In the genomic region with DNA sequence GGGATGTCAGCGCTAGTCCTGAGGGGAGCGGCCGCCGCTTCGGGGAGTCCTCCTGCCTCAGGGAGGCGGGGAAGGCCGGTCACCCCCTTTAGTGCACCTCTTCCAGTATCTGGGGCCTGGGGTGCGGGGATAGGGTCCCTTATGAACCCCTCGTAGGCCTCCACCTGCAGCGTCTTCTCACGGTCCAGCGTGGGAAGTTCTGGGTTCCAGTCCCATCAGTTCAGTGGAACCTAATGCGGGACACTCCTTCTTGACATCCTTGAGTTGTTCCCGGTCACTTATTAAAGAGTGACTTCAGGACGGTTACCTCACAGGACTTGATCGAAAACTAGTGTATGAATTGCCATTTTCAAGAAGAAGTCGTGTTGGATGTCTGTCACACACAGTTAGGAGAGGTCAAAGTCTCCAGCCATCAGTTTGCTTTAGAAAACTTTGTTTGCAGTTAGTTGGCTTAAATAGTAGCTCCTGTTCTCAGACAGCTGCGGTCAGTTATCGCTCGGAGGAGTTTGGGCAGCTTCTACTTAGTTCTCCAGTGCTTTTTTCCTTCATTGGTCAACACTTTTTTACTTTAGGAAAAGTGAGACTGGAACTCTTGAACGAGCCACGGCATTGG, we compare ENCODE assay signal across 8 mouse cellular contexts. TPM values are rescaled to one million over a fixed set of nuclear protein-coding genes. Genes with fewer than 3 reads are reported as not detected.
A peak's percentile ranks its signal among the peaks of the same experiment; 100 is the strongest.
DNase-seq lines count a peak whose midpoint lies in the region; ATAC-seq lines count a peak whose summit lies in the region.

No protein-coding gene starts in this region.

- peak overlapping the region; percentile 73 for H3K4me3 ChIP-seq in hindbrain, embryonic 13.5 days
- H3K4me3 ChIP-seq in liver, embryonic 12.5 days, result peak overlapping the region; percentile 75

- H3K4me2 ChIP-seq in hindbrain, embryonic 13.5 days, result peak overlapping the region; percentile 90
- peak overlapping the region; percentile 93 for H3K4me2 ChIP-seq in liver, embryonic 12.5 days

- 20% methylated on average over 22 of the region's 22 CpGs for WGBS in hindbrain, embryonic 13.5 days
- 18% methylated on average over 22 of the region's 22 CpGs for WGBS in liver, embryonic 12.5 days (ENCODE audit: insufficient replicate concordance)

- peaks cover 15% of the 10 kb centered on the region for H3K4me1 ChIP-seq in hindbrain, embryonic 13.5 days (replicated peaks)
- peaks cover 28% of the 10 kb centered on the region for H3K4me1 ChIP-seq in liver, embryonic 12.5 days

- intact Hi-C loops in heart, postnatal 14 days (cut with DNase I), result loop anchor here (5.0 kb wide), 1 partner anchor 90 kb away; the partner anchor contains the start of gene Bag3

- no peaks in the 10 kb centered on the region for H3K27me3 ChIP-seq in hindbrain, embryonic 13.5 days
- H3K27me3 ChIP-seq in liver, embryonic 12.5 days (replicated peaks), result no peaks in the 10 kb centered on the region

- peak overlapping the region; percentile 79 for H3K9ac ChIP-seq in hindbrain, embryonic 13.5 days
- H3K9ac ChIP-seq in liver, embryonic 12.5 days, result peak overlapping the region; percentile 78

- DNase-seq in heart, adult 18-20 months, result peak; percentile 10 to 38
- DNase-seq in heart, postnatal 14 days, result no peak
- DNase-seq in urinary bladder, adult 18-20 months (ENCODE audit: low spot score in 2 of 2), result no peak
- no peak for DNase-seq in testis, postnatal 14 days (ENCODE audit: low spot score)

- H3K9me3 ChIP-seq in hindbrain, embryonic 13.5 days, result no peaks in the 10 kb centered on the region
- no peaks in the 10 kb centered on the region for H3K9me3 ChIP-seq in liver, embryonic 12.5 days (replicated peaks)

- no peaks in the 10 kb centered on the region for H3K36me3 ChIP-seq in hindbrain, embryonic 13.5 days
- H3K36me3 ChIP-seq in liver, embryonic 12.5 days, result no peaks in the 10 kb centered on the region

- H3K27ac ChIP-seq in hindbrain, embryonic 13.5 days, result peak overlapping the region; percentile 78
- peak overlapping the region; percentile 80 for H3K27ac ChIP-seq in liver, embryonic 12.5 days

- peak; percentile 19 for ATAC-seq in common myeloid progenitor, adult 5-6 weeks (replicated peaks; ENCODE audit: low read depth, poor library complexity, severe bottlenecking)
- ATAC-seq in hindbrain, embryonic 13.5 days (ENCODE audit: low FRiP score), result no peak
- ATAC-seq in liver, embryonic 12.5 days, result no peak
- no peak for ATAC-seq in granulocyte monocyte progenitor cell, adult 5-6 weeks (replicated peaks; ENCODE audit: poor library complexity, severe bottlenecking)

RNA-seq across cellular contexts. Expression of gene Inpp5f, which starts 0.8 kb away (rescaled TPM):
- total RNA-seq in heart, adult 18-20 months (2021), result 1 to 10 TPM; 4.1 to 5.2 TPM
- 1 to 10 TPM; 6.4 to 7.1 TPM for total RNA-seq in heart, postnatal 14 days (2021)
- 10.2 and 11.9 TPM in 2 replicates for total RNA-seq in common myeloid progenitor, adult 5-6 weeks (2017)
- polyA plus RNA-seq in hindbrain, embryonic 13.5 days (2015; fragmentation: Nextera tagmentation; extraction: Ambion mirVana), result 305 and 308 TPM in 2 replicates
- polyA plus RNA-seq in liver, embryonic 12.5 days (2016; fragmentation: Nextera tagmentation; extraction: Ambion mirVana), result 9.3 and 10.2 TPM in 2 replicates
- total RNA-seq in granulocyte monocyte progenitor cell, adult 5-6 weeks (2014; fragmentation: Nextera tagmentation), result 9.5 and 11.4 TPM in 2 replicates
- total RNA-seq in granulocyte monocyte progenitor cell, adult 5-6 weeks (2017), result 8.7 and 17.9 TPM in 2 replicates

Comparison
In these comparisons a context has a peak if more than half of its experiments do, and no peak if none do; other contexts are left out.
1. DNase-seq: peak in heart, adult 18-20 months (2 of 2); none in heart, postnatal 14 days (0 of 2), urinary bladder, adult 18-20 months (0 of 2) and testis, postnatal 14 days (single experiment).